Mouse (Mus musculus) stomach, embryonic 15.5 days (tissue): ENCODE measurements at regions not wholly inside any gene's neighbourhood (a gene's known extent, or its start where the extent isn't known, plus 50 kb on each side); places are given as distances from the start of the nearest gene placed in this dataset.

ENCODE experiments used
- ATAC-seq: fragments of 200-750 bp; cut with Nextera tagmentation; 2 replicates; pipeline ENCODE4 v1.8.0; 2017; ENCODE audit warnings: low read depth, moderate number of reproducible peaks, moderate TSS enrichment; ENCODE audit not compliant: insufficient read depth, low FRiP score
- H3K27ac ChIP-seq: fragments of 300-500 bp; sonication (generic); 2 replicates; pipeline ENCODE4 v1.5.1; 2015; ENCODE audit warnings: mild to moderate bottlenecking, inconsistent platforms
- H3K27me3 ChIP-seq: fragments of 300-500 bp; sonication (generic); replicated peaks from 2 replicates; pipeline ENCODE4 v1.6.1; 2015; ENCODE audit warnings: inconsistent platforms
- H3K36me3 ChIP-seq: fragments of 300-500 bp; sonication (generic); 2 replicates; pipeline ENCODE4 v1.6.1; 2015; ENCODE audit warnings: inconsistent platforms
- H3K4me1 ChIP-seq: fragments of 300-500 bp; sonication (generic); 2 replicates; pipeline ENCODE4 v1.6.1; 2015; ENCODE audit warnings: inconsistent platforms
- H3K4me2 ChIP-seq: fragments of 300-500 bp; sonication (generic); 2 replicates; pipeline ENCODE4 v1.6.1; 2015; ENCODE audit warnings: mild to moderate bottlenecking, inconsistent platforms
- H3K4me3 ChIP-seq: fragments of 300-500 bp; sonication (generic); replicated peaks from 2 replicates; pipeline ENCODE4 v1.5.1; 2015; ENCODE audit warnings: inconsistent platforms
- H3K9ac ChIP-seq: fragments of 300-500 bp; sonication (generic); 2 replicates; pipeline ENCODE4 v1.6.1; 2015; ENCODE audit warnings: inconsistent platforms
- H3K9me3 ChIP-seq: fragments of 300-500 bp; sonication (generic); 2 replicates; pipeline ENCODE4 v1.6.1; 2016; ENCODE audit warnings: inconsistent platforms
- WGBS: fragments of 180-500 bp; shearing (Covaris S2); methylation state at CpG from one replicate; pipeline ENCODE4 v1.1.7; 2015; 5-methylcytosine and 5-hydroxymethylcytosine counted together

- 85% methylated on average over 15 of the region's 15 CpGs for WGBS
- ATAC-seq, result no peak
- no peak overlapping the region for H3K9ac ChIP-seq
- H3K27ac ChIP-seq, result no peak overlapping the region
- H3K4me1 ChIP-seq, result no peaks in the 10 kb centered on the region
- H3K36me3 ChIP-seq, result no peaks in the 10 kb centered on the region
- H3K9me3 ChIP-seq, result no peaks in the 10 kb centered on the region
- no peak overlapping the region for H3K4me3 ChIP-seq
- no peak overlapping the region for H3K4me2 ChIP-seq
- no peaks in the 10 kb centered on the region for H3K27me3 ChIP-seq
Measured at GRCm38 (mm10) chr11:39733434-39734076, 961.4 kb downstream of the Mat2b start.

DNA sequence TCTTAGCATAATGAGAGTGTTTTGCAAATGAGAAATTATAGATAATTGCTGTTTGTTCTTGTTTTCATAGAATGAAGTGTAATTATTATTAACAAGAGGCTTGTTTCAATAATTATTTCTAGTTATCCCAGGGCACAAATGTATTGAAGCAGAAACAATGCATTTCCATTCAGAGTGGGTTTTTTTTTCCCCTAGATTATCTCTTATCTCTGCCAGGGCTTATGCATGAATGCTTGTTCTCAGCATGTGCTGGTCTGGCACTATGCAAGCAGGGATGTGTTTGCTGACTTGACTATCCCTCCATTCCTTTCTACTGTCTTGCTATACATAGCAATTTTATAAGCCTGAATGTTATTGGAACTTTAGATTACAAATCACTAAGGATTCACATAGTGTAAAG is 971.4 kb downstream of the Mat2b start:
- no peaks in the 10 kb centered on the region for H3K4me1 ChIP-seq
- H3K9me3 ChIP-seq, result no peaks in the 10 kb centered on the region
- no peaks in the 10 kb centered on the region for H3K36me3 ChIP-seq
- H3K9ac ChIP-seq, result no peak overlapping the region
- no peak for ATAC-seq
- no peak overlapping the region for H3K27ac ChIP-seq
- no peak overlapping the region for H3K4me2 ChIP-seq
- H3K4me3 ChIP-seq, result no peak overlapping the region
- no peaks in the 10 kb centered on the region for H3K27me3 ChIP-seq

- Histone ChIP-seq H3K9me3 (no peaks in the 10 kb centered on the region), H3K4me1 (no peaks in the 10 kb centered on the region), H3K4me2 (no peak overlapping the region), H3K27me3 (no peaks in the 10 kb centered on the region), H3K36me3 (no peaks in the 10 kb centered on the region), H3K9ac (no peak overlapping the region), H3K27ac (no peak overlapping the region), H3K4me3 (no peak overlapping the region)
- ATAC-seq, result no peak
- 76% methylated on average over 2 of the region's 2 CpGs for WGBS
Measured at GRCm38 (mm10) chr11:39678521-39678920, 1016.5 kb downstream of the Mat2b start.

- Histone ChIP-seq H3K4me3 (no peak overlapping the region), H3K9ac (no peak overlapping the region), H3K27ac (no peak overlapping the region), H3K4me1 (no peaks in the 10 kb centered on the region), H3K36me3 (no peaks in the 10 kb centered on the region), H3K9me3 (no peaks in the 10 kb centered on the region), H3K4me2 (no peak overlapping the region), H3K27me3 (no peaks in the 10 kb centered on the region)
- 82% methylated on average over 5 of the region's 5 CpGs for whole genome bisulfite sequencing
- no peak for ATAC-seq
Measured at GRCm38 (mm10) chr11:39653595-39653994, 1041.4 kb downstream of the Mat2b start.

GRCm38 (mm10) chr11:39619356-39619755 is 1075.6 kb downstream of the Mat2b start:
- no peak overlapping the region for H3K9ac ChIP-seq
- H3K4me1 ChIP-seq, result no peaks in the 10 kb centered on the region
- H3K4me2 ChIP-seq, result no peak overlapping the region
- no peak overlapping the region for H3K4me3 ChIP-seq
- H3K27ac ChIP-seq, result no peak overlapping the region
- no peak for ATAC-seq
- no peaks in the 10 kb centered on the region for H3K27me3 ChIP-seq
- 93% methylated on average over 1 of the region's 1 CpGs for WGBS
- no peaks in the 10 kb centered on the region for H3K9me3 ChIP-seq
- no peaks in the 10 kb centered on the region for H3K36me3 ChIP-seq

DNA sequence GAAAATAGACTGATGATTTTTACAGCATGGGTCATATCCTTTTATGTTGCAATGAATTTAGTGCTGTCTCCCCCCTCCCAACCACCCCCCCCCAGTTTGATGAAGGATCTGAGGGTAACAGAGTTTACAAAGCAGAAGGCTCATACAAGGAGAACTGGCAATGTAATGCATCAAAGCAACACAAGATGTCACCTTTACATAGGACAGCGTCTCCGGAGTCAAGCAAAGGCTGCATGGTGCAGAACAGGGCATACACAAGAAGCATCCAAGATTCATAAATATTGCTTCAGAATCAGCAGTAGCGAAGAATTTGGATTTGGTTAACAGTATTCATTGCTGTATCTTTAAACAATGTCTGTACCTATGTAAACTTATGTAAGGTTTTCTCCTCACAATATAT is 1079.2 kb downstream of the Mat2b start:
- Histone ChIP-seq H3K9me3 (no peaks in the 10 kb centered on the region), H3K27me3 (no peaks in the 10 kb centered on the region), H3K36me3 (no peaks in the 10 kb centered on the region), H3K27ac (no peak overlapping the region), H3K4me3 (no peak overlapping the region), H3K4me1 (no peaks in the 10 kb centered on the region), H3K4me2 (no peak overlapping the region), H3K9ac (no peak overlapping the region)
- WGBS, result 61% methylated on average over 3 of the region's 3 CpGs
- no peak for ATAC-seq

DNA sequence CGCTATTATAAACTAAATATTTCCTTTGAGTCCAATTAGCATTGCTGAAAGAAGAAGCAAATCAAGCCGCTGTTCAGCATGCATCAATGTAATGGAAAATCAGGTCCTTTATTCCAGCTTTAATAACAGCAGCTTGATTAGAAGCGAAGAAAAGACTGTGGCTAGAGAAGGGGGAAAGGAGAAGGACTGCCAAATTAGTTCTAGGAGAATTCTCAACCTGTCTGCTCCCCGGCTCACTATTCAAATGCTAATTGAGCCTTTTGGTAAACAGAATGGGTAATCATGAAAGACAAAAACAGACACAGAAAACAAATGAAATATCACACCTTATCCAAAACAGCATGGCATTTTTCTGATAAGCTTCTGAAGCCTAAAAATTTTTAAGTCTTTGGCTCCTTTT is 1098.5 kb downstream of the Mat2b start:
- ATAC-seq, result no peak
- Histone ChIP-seq H3K4me2 (no peak overlapping the region), H3K36me3 (no peaks in the 10 kb centered on the region), H3K9ac (no peak overlapping the region), H3K4me1 (no peaks in the 10 kb centered on the region), H3K27me3 (no peaks in the 10 kb centered on the region), H3K9me3 (no peaks in the 10 kb centered on the region), H3K4me3 (no peak overlapping the region), H3K27ac (no peak overlapping the region)
- 49% methylated on average over 4 of the region's 4 CpGs for WGBS

DNA sequence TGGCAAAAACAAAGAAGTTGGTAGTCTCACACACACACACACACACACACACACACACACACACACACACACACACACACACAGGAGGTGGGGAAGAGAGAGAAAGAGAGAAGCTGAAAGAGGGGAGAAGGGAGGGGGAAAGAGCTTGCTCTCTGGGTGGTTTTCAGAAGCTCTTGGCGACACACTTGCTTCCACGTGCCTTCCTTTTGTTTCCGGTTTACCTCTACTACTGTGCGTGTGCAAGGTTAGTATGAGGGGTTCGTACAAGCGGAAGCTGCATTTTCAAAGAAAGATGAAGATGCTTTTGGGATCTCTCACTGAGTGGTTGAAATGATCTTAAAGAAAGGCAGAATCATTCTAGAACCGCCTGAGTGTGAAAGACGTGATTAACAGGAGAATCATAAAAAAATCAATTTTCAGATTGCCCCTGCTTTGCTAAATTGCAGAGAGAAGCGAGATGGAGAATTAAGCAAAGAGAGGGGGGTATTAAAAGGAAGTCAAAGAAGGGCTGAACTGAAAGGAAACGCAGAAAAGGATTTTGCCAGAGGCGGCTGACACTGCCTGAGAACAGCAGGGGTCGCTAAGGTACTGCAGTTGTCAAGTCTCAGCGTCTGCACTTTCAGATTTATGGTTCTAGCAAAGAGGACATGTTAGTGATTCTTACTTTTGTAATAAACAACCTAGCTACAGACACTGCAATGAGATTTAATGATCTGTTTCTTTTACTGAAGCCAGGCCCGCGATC is 1106.2 kb downstream of the Mat2b start:
- no peak overlapping the region for H3K9ac ChIP-seq
- peak overlapping the region; percentile 20; the same call in 1 of the 2 replicates for H3K4me3 ChIP-seq
- WGBS, result 15% methylated on average over 15 of the region's 15 CpGs
- no peaks in the 10 kb centered on the region for H3K9me3 ChIP-seq
- no peaks in the 10 kb centered on the region for H3K27me3 ChIP-seq
- ATAC-seq, result no peak
- no peaks in the 10 kb centered on the region for H3K4me1 ChIP-seq
- peak overlapping the region; percentile 35 for H3K4me2 ChIP-seq
- H3K36me3 ChIP-seq, result no peaks in the 10 kb centered on the region
- H3K27ac ChIP-seq, result no peak overlapping the region

- ATAC-seq, result no peak
- Histone ChIP-seq H3K27me3 (no peaks in the 10 kb centered on the region), H3K27ac (no peak overlapping the region), H3K9ac (no peak overlapping the region), H3K4me3 (no peak overlapping the region), H3K4me2 (no peak overlapping the region), H3K4me1 (no peaks in the 10 kb centered on the region), H3K36me3 (no peaks in the 10 kb centered on the region), H3K9me3 (no peaks in the 10 kb centered on the region)
- WGBS, result 29% methylated on average over 3 of the region's 3 CpGs
Measured at GRCm38 (mm10) chr11:39558287-39558686, 1136.7 kb downstream of the Mat2b start.

GRCm38 (mm10) chr11:39550066-39550465 is 1144.9 kb downstream of the Mat2b start:
- Histone ChIP-seq H3K27ac (no peak overlapping the region), H3K36me3 (no peaks in the 10 kb centered on the region), H3K9ac (no peak overlapping the region), H3K9me3 (no peaks in the 10 kb centered on the region), H3K4me2 (no peak overlapping the region), H3K27me3 (no peaks in the 10 kb centered on the region), H3K4me3 (no peak overlapping the region), H3K4me1 (no peaks in the 10 kb centered on the region)
- WGBS, result 68% methylated on average over 3 of the region's 3 CpGs
- ATAC-seq, result no peak

DNA sequence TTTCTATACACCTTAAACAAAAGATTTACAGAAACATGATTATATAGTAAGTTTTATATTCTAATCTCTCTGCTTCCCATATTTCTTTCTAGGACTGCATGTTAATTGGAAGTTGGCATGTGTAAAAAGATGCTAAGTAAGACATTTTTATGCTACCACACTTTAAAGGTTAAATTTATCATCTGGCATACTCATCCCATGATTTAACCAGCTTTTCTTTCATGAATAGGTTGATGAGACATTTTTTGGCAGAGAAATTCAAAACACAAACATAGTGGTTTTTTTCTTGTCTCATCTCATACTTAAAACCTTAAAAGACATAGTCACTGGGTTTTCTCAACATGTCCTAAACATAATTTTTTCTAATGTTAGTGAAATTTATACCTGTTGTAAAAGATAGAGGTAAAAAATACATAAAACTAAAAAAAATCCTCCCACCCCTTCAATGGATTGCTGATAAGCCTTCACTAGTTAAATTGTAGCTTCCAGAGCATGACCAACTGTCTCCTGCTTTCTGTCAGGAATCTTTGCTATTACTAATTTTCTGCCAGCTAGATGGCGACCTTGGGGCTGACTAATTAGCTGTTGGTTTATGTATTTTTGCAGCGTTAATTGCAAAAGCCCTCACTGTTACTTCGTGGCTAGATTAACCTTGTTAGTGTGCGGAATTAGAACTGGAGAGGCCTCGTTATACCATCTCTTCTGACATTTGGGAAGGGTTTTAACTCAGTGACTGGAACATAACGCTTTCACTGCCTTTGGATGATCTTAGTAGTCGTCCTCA is 1169.9 kb downstream of the Mat2b start:
- no peak for ATAC-seq
- WGBS, result 48% methylated on average over 7 of the region's 7 CpGs
- Histone ChIP-seq H3K27ac (no peak overlapping the region), H3K4me3 (no peak overlapping the region), H3K9me3 (no peaks in the 10 kb centered on the region), H3K36me3 (no peaks in the 10 kb centered on the region), H3K4me1 (no peaks in the 10 kb centered on the region), H3K9ac (no peak overlapping the region), H3K27me3 (no peaks in the 10 kb centered on the region), H3K4me2 (no peak overlapping the region)

- Histone ChIP-seq H3K4me3 (no peak overlapping the region), H3K36me3 (no peaks in the 10 kb centered on the region), H3K4me1 (no peaks in the 10 kb centered on the region), H3K27me3 (no peaks in the 10 kb centered on the region), H3K4me2 (no peak overlapping the region), H3K9ac (no peak overlapping the region), H3K27ac (no peak overlapping the region), H3K9me3 (no peaks in the 10 kb centered on the region)
- WGBS, result 31% methylated on average over 4 of the region's 4 CpGs
- no peak for ATAC-seq
Measured at GRCm38 (mm10) chr11:39495253-39495652, 1199.8 kb downstream of the Mat2b start.
